Mouse (Mus musculus): ENCODE results near the gene Gna12. TPM values are rescaled to one million over a fixed set of nuclear protein-coding genes. Genes with fewer than 3 reads are reported as not detected.

Gene Gna12
- total RNA-seq, 2 experiments from 2014 or later = 20.3 to 24.6 TPM

GRCm38 (mm10) chr5:140798775-140799174, 31.5 kb downstream of the Gna12 start:
- ATAC-seq (ENCODE audit: poor library complexity, severe bottlenecking) = no peak

GRCm38 (mm10) chr5:140798158-140798557, 32.1 kb downstream of the Gna12 start:
- no peak for ATAC-seq (ENCODE audit: poor library complexity, severe bottlenecking)

DNA sequence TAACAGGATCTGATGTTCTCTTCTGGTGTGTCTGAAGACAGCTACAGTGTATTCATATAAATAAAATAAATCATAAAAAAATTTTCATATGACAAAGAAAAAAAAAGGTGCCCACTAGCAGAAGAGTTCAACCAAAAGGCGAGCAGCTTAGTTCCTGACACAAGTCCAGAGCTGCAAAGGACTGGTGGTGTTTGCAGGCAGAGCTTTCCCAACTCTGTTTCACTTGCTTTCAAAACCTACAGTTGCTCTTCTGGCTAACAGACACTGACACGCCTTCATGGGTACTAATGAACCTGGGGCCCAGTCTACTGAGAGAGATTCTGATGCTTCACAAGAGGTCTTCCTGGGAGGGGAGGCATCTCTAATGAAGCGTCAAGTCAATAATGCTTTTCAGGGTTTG, 34.2 kb downstream of the Gna12 start:
- ATAC-seq (ENCODE audit: poor library complexity, severe bottlenecking) = no peak

DNA sequence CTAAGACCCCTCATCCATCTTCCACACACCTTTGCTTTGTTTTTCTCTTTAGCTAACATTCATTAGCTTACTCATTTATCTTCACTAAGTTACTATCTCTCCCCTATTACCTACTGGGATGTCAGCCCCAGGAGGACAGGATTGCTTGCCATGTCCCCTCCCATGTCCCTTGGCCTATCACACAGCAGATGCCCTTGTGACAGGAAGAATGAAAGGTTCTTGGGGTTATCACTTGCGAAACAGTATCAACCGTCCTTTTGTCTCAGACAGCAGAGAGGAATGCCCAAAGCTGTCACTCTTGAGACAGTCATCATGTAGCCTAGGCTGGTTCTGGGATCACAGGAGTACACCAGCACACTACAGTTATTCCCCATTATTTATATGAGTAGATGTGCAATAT, 35.1 kb downstream of the Gna12 start:
- ATAC-seq (ENCODE audit: poor library complexity, severe bottlenecking) = peak; percentile 65

DNA sequence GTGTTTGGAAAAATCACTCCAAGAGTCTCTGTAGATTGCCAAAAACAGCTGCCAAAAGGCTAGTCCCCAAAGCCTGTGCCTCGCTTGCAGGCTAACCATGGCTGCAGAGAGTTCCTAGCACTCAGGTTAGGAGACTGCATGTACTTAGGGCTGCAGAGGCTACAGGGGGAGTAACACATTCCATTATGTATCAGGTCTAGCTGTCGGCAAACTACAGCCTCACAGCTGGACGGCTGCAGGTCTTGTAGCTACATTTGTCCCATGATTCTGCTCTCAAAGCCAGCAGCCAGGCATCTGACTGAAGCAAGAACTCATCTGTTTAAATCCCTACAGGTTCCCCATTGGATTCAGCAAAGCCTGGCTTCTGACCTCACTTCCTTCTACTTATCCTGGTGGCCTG, 35.5 kb downstream of the Gna12 start:
- peak; percentile 33 for ATAC-seq (ENCODE audit: poor library complexity, severe bottlenecking)

GRCm38 (mm10) chr5:140792233-140792632, 38.0 kb downstream of the Gna12 start:
- no peak for ATAC-seq (ENCODE audit: poor library complexity, severe bottlenecking)

GRCm38 (mm10) chr5:140790937-140791877, 39.0 kb downstream of the Gna12 start:
- ATAC-seq (ENCODE audit: poor library complexity, severe bottlenecking) = peak; percentile 28

DNA sequence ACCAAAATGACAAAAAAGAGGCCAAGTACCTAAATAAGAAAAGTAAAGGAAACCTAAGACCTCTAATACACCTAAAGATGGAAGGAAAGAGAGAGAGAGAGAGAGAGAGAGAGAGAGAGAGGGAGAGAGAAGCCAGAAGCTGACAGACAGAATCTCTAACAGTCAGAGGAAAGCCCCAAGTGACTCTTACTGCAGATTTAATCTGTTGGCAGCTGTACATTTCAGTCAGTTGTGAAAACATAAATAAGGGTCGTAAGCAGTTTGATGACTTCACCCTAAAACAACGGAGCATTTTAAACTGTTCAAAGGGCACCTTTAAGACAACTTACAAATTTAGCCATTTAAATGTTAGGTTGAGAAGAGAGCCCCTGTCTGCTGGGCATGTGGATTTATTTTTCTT, 39.8 kb downstream of the Gna12 start:
- ATAC-seq (ENCODE audit: poor library complexity, severe bottlenecking) = no peak

GRCm38 (mm10) chr5:140789561-140789960, 40.7 kb downstream of the Gna12 start:
- ATAC-seq (ENCODE audit: poor library complexity, severe bottlenecking) = no peak

DNA sequence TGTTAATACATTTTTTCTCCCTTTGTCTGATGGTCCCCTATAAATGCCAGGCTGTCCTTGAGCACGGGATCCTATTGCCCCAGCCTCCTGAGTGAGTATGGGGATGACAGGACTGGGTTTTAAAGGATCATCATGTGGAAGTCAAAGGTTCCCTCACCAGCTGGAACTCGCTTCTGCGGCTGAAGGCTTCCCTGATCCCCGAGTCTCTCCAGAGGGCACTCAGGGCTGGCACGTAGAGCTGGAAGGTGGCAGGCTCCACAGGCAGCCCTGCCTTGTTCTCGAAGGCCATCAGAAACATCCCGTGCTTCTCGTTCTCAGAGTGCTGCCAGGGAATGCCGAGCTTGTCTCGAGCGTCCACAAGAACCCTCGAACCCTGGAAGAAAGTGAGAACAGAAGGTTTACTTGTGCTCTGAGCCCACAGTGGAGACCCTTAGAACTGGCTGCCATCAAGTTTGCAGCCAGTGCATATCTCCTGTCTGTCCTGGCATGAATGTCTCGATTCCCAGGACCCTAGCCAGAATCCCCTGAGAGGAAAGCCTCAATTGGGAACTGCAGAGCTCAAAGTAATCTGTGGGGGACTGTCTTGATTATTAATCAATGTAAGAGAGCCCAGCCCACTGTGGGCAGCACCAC, 44.9 kb downstream of the Gna12 start:
- ATAC-seq (ENCODE audit: poor library complexity, severe bottlenecking) = no peak

- peak; percentile 30; the same call in 1 of the 2 replicates for ATAC-seq (ENCODE audit: poor library complexity, severe bottlenecking)
These were observed 45.9 kb downstream of the Gna12 start for GRCm38 (mm10) chr5:140784288-140784687.

DNA sequence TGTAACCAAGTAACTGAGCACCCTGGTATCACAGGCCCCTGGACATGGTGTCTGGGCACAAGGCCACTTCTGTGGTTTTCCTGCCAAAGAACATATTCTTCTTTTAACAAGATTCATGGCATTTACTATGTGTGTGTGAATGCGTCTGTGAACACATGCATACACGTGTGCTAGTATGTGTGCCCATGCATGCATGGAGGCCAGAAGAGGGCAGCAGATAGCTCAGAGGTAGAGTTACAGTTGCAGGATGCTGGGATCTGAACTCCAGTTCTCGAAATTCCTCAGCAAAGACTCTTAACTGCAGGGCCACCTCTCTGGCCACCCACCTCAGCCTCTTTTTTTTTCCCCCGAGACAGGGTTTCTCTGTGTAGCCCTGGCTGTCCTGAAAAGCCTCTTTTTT, 46.7 kb downstream of the Gna12 start:
- ATAC-seq (ENCODE audit: poor library complexity, severe bottlenecking) = no peak

- ATAC-seq (ENCODE audit: poor library complexity, severe bottlenecking) = no peak
These were observed 48.2 kb downstream of the Gna12 start for GRCm38 (mm10) chr5:140781886-140782572.

DNA sequence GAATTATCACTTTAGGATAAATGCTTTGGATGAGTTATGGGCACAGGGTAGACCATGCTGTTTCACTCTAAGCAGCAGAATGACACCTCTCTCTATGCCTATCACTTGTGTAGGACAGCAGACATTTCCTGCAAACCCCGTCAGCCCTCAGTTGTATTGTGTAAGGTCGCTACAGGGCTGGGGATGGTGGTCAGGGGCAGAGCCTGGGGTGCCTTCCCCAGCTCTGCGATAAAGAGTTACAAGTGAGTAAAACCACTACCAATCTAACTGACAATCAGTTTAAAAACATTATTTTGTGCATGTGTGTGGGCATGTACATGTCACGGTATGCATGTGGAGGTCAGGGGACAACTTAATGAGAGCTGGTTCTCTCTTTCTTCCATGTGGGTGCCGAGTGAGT, 49.1 kb downstream of the Gna12 start:
- ATAC-seq (ENCODE audit: poor library complexity, severe bottlenecking) = peak; percentile 41

DNA sequence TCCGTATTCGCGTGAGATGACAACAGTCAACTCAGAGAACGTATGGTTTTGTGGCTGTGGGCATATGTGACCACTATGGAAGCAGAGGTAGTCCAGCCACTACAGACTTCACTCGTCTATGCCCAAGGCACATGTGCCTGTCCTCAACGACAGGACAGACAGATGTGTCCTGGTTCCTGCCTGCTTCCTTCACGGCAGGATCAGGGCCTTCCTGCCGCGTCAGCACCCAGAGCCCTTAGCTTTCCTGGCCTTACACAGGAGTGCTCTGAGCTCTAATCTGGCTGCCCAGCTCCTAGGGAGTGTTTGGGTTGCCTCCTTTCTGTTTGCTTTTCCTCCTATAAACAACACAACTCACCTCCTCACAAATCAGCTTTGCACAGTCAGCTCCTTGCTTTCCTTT, 53.3 kb downstream of the Gna12 start:
- ATAC-seq (ENCODE audit: poor library complexity, severe bottlenecking) = no peak

- ATAC-seq (ENCODE audit: poor library complexity, severe bottlenecking) = no peak
These were observed 55.1 kb downstream of the Gna12 start for GRCm38 (mm10) chr5:140775111-140775510.

DNA sequence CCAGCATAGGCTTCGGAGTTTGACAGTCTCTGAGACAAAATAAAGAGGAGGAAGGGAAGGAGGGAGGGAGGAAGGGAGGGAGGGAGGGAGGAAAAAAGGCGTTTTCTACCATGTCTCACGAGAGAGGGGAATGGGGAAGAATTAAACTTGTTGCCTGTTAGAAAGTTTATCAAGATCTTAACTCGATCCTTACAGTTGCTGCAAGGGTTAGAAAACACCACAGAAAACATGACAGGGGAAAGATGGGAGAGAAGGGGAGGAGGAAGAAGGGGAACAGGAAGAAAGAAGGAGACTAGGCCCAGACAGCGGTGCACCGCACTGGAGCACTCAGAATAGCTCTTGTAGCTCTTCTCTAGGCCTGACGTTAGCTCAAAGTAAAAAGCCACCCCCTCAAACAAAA, 58.1 kb downstream of the Gna12 start:
- no peak for ATAC-seq (ENCODE audit: poor library complexity, severe bottlenecking)

GRCm38 (mm10) chr5:140771612-140772011, 58.6 kb downstream of the Gna12 start:
- ATAC-seq (ENCODE audit: poor library complexity, severe bottlenecking) = no peak

GRCm38 (mm10) chr5:140768333-140768732, 61.9 kb downstream of the Gna12 start:
- ATAC-seq (ENCODE audit: poor library complexity, severe bottlenecking) = no peak

GRCm38 (mm10) chr5:140767704-140768141, 62.5 kb downstream of the Gna12 start:
- ATAC-seq (ENCODE audit: poor library complexity, severe bottlenecking) = no peak

DNA sequence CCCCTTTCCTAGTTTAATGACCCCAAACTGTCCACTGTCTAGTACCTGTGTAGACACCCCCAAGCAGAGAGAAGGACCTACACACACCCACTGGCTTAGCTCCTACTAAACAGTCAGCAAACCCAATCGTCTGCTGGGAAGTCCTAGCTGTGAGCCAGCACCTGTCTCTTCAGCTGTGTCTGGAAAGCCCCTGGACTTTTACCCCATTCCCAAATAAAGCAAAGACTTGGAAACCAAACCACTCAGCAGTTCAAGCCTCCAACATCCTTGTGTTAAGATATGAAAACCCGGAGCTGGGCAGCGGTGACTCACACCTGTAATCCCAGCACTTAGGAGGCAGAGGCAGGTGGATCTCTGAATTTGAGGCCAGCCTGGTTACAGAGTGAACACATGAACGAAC, 63.7 kb downstream of the Gna12 start:
- no peak for ATAC-seq (ENCODE audit: poor library complexity, severe bottlenecking)

All from megakaryocyte, adult 5-6 weeks (primary cell).